Mouse (Mus musculus) layer of hippocampus, adult 18-20 months (tissue): ENCODE measurements around the gene Ccrl2. TPM values are rescaled to one million over a fixed set of nuclear protein-coding genes. Genes with fewer than 3 reads are reported as not detected.

Experiments used
- DNase-seq, 2 experiments: peaks; one replicate each; pipeline ENCODE4 v3.0.0; 2022; ENCODE audit warnings: low spot score in 2 of 2
- long read RNA-seq: library from polyadenylated mRNA; stranded (forward); transcript quantifications from one replicate; pipeline ENCODE4 v2.0.0, GENCODE M21; 2021
- total RNA-seq, 2 experiments: library from RNA; stranded (reverse); gene quantifications; 2 replicates each; pipeline ENCODE4 v1.2.3; 2021

Gene Ccrl2
- total RNA-seq: 1 to 10 TPM in 1 of 2 experiments, under 1 TPM in 1; 0.58 to 1.4 TPM
- long read RNA-seq: 0 reads

DNA sequence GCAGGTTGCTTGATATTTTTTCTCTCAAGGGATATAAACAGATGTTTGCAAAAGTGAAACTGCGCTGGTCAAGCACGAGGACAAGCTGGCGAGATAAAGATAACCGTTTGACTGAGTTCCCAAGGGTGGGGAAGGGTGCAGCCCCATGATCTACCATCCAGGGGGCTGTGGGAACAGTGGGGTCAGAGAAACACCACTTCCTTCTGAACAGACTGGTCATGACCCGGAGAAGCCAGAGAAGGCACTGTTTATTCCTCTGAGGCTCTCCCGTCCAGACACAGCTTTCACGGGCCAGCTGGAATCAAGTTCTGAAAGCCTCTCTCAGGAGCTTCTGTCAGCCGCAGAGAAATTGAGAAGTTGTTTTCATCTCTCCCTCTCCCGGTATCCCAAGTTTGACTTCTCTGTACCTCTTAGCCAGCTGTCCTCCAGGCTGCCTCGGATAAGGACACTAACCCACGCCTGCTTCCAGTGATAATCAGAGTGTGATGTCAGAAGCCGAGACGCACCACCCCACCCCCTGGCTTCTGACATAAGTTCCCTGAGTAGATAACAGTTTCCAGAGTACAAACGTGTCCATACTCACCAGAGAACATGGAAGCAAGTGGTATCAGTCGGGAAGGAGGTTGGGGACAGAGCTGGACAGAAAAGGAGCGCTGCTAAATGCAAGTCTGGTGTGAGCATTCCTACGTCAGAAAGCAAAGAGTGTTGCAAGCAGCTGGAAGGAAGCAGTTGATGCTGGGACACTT lies at the start of gene Ccrl2:
Gene Ccrl2 (minus strand): TSS at position 722 of the 746 bp plus-strand sequence.
- peak in 1 of 2 experiments; percentile 10 for DNase-seq

DNA sequence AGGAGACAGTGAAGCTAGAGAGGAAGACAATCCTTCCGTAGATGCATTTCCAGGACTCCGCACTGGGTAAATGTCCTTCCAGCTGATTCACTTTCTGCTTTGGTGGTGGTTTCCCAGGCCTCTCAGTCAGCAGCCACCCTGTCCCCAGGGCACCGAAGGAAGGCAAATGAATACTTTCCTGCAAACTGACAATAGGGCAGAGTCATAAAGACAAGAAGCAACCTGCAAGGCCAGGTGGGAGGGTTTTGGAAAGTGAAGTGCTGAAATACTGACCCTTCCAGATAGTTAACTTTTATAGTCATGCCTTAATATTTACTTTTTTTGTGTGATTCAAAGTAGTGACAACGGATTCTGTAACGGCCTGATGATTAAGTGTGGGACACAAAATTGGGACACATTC lies 46.6 kb upstream of the Ccrl2 start:
- DNase-seq: no peak

DNA sequence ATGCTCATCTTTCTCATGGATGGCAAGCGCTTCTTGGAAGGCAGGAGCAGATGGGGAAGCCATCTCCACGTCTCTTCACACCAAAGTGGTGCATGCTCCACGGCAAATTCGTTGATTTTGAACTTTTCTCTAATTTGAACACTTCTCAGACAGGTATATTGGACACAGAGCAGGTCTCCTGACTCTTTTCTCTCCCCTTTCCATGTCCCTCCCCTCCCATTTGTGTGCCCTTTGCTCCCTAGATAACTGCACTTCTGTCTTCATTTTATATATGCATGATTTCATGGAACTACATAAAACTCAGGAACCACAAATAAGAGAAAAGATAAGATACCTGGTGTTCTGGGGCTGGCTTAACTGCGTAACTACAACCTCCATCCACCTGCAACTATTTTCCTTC lies 46.0 kb upstream of the Ccrl2 start:
- DNase-seq: no peak

DNA sequence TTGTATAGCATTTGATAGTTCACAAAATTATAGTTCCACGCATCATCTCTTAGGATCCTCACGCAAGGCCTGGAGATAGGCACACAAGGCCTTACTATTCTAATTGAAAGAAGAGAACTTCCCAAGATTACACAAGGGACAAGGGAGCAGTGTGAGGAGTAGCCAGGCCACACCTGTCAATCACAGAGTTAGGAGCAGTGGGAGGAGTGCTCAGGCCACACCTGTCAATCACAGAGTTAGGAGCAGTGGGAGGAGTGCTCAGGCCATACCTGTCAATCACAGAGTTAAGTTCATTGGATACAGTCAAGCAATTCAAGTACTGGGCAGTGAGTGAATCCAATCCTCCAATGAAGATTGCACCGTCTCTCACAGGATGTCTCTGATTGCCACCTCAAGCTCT lies 43.1 kb upstream of the Ccrl2 start:
- no peak for DNase-seq

DNA sequence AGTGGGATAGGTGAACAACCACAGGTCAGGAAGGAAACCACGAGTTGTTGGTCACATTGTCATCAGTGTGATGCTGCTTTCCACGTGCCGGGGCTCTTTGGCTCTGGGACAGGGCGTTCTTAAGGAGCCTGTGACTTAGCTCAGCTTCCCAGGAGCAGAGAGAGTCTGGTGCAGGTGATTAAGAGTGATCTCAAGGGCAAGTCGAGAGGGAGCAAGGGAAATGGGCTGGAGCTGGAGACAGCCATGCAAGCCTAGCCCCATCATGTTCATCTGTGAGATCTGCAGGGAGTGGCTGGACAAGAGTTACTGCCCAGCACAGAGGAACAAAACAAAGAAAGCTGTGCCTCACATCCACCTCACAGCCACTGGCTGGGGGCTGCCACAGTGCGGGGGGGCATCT lies 40.2 kb upstream of the Ccrl2 start:
- no peak for DNase-seq

DNA sequence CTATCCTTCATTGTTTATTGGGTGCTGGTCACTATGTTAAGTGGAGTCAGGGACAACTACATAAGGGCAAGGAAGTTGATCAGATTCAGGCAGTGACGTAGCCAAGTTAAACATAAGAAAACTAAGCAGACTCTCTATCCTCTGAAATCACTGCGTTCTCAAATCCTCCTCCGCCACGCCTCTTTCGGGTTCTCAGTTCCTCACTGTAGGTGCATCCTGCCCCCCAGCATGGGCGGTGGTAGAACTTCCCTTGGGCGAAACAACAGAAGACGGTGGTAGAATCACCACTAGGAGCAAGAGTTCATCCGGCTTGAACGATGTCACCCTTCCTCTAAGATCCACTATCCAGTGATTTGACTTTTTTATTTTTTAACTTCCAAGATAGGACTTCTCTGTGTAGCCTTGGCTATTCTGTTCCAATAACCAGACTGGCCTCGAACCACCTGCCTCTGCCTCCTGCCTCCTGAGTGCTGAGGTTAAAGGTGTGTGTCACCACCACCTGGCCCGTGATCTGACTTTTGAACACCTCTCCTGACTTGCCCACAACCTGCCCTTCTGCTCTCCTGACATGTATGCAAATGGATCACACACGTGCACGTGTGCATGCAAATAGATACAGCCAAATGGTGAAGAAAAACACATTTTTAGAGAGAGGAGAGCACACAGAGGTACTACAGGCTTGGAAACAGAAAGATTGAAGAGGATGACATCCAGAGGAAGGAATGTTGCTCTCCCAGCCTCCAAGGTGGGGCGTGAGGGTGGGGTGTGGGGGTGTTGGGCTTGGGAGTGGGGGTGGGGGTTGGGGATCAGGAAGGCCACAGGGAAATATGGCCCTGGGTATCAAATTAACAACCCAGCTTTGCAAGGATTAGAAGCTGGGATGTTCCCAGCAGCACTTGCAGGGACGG lies 39.4 kb upstream of the Ccrl2 start:
- DNase-seq: no peak

DNA sequence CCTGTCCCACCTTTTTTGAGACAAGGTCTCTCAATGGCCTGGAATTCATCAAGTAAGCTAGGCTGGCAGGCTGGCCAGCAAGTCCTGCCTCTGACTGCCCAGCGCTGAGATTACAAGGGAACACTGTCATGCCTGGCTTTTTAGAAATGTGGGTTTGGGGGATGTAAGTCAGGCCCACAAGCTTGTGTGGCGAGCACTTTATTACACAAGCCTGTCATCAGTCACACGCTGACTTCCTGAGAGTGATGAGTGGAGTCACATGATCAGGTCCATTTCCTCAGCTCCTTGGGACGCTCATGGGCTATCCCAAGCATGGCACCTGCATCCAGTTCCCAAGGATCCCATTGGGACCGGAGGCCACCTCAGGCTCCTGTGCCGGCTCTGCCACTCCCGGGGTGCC lies 38.4 kb upstream of the Ccrl2 start:
- DNase-seq: no peak

DNA sequence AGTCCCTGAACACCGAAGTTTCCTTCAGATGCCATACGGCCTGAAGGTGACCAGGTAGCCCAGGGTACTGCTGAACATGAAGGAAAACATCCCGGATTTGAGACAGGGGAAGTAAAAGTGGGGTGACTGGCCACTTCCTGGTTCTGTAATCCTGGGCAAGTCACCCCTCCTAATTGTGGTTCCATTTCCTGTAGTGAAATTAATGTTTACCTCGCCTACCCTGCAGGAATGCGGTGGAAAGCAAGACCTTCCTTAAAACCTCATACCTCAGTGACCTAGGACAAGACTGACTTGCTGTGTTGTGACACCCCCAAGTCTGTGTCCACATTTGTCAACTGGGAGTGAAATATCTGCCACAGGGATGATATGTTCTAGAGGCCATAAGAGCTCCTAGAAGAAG lies 37.3 kb upstream of the Ccrl2 start:
- no peak for DNase-seq

DNA sequence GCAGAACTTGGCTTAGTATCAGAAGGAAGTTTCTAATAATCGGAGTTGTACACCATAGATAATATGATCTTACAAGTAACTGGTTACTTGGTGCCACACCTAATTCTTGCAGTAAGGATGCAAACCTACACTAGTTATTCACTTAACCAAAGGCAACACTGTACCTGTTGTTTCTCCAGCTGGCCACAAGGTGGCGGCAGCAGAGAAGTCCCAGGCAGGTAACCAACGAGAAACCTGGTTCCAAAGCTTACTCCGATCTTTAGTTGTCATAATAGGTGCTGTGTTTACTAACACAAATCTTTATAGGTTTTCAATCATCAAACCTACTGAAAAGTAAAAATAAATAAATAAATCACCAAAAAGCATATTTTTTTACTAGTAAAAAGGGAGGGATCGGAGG lies 35.8 kb upstream of the Ccrl2 start:
- DNase-seq: peak in 1 of 2 experiments; percentile 80

DNA sequence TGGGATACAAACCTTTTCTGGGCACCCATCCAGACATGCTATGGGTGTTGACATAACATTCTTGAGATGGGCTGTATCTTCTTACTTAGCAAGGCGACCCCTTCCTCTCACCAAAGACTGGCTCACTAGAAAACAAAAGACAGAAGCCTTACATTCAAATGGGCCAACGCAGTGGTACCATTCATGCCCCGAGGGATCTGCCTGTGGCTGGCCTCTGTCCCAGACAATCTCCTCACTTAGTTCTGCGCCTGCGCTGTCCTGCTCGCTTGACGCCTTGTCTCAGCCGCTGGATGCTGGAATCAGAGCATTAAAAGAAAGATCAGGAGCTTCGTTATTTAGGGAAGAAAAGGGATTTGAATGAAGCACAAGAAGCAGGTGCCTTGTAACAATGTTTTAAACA lies 35.3 kb upstream of the Ccrl2 start:
- DNase-seq: peak in 1 of 2 experiments; percentile 39

DNA sequence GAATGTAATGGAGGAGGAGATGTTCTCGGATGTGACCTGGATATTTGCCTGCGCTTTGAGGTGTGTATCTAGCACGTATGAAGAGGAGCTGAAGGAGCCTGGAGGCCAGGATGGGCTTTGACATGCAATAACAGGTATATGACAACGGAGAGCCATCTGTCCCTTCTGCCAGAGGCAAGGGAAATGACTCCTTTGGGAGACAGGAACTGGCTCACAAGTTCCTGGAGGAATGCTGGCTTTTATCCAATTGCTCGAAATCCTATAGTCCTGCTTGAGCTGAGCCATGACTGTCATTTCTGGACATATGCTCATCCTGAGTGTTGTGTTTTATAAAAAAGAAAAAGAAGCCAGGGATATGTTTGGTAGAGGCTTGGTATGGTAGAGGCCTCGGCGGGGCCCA lies 31.6 kb upstream of the Ccrl2 start:
- DNase-seq: no peak

DNA sequence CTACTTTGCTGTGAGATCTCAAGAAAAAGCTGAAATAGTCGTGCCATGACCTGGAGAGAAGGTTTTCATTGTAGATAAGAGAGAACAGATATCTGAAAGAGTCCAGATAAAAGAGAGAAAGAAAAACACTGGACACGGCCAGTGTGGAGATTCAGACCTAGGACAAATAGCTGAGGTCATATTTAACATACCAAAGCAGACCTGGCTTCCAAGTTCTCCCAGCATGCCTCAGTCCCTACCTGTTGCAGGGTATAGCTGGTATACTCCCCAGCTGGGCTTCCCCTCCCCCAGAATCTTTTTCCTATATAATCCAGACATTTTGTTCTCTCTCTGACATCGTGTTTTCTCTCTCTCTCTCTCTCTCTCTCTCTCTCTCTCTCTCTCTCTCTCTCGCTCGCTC lies 30.6 kb upstream of the Ccrl2 start:
- DNase-seq: no peak

DNA sequence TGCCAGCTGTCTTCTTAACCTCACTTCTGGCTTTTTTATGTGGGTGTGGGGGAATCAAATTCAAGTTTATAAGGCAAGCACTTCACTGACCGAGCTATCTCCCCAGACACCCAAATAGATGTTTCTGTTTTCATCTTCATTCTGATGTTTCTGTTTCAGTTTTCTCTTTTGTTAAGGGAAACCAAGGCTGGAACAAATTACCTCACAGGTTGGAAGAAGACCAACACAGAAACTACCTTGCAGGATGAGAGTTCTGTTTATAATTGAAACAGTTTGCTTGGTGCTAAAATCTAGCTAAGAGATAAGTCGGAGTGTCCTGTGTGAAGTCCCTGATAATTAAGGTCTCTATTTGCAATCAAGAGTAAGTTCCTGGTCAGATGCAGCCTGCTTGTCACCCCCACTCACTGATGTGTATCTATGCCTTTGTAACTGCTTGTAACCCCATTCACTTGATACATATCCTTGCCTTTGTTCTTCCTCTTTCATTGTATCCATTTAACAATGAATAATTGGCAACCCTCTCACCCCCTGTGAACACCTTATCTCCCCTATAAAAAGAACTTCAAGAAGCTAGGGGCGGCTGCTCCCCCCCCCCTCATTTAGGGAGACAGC lies 29.8 kb upstream of the Ccrl2 start:
- DNase-seq: no peak

DNA sequence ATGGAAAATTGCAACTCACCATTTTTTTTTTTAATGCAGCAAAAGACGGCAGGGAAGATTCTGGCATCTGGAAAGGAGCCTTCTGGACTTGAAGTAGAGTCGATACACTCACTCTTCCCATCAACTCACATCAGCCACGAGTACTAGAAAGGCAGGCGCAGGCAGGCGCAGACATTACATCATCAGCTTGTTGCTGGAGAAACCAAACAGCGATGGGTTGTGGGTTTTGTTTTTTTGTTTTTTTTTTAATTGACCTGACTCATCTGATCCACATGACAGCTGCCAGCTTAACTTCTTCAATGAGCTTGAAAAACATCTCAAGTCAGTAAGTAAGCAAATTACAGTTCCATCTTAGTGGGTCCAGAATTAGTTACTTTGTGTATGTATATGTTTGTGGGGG lies 28.8 kb upstream of the Ccrl2 start:
- peak in 1 of 2 experiments; percentile 19 for DNase-seq

DNA sequence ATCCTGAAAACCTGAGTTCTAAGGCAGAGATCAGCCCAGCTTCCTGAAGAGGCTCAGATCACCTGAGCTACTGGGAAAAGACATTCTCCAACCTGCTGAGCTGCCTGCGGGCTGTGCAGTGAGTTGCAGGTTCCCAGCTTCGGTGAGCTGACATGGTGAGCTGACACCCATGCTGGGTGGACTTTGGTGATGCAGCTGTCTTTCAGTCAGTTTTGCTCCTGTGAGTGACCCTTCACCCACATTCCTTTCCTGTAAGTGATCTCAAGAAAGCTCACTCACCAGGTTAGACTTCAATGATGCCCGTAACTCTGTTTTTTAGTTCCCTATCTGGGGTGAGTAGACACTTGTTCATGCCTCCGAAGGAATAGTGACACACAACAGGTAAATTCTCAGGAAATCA lies 28.0 kb upstream of the Ccrl2 start:
- DNase-seq: no peak

DNA sequence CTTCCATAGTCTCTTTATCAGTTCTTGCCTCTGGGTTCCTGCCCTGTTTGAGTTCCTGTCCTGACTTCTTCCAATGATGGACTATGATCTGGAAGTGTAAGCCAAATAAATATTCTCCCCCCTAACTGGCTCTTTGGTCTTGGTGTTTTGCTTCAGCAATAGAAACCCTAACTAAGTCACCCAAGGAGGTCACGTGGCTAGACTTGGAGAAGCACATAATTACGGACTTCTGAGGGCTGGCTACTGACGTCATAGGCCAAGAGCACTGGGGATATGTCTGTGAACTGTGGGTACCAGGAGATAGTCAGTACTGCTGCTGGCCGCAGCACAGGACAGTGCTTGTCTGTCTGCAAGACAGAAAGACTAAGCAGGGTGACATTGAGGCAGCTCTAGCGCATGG lies 24.4 kb upstream of the Ccrl2 start:
- DNase-seq: no peak

DNA sequence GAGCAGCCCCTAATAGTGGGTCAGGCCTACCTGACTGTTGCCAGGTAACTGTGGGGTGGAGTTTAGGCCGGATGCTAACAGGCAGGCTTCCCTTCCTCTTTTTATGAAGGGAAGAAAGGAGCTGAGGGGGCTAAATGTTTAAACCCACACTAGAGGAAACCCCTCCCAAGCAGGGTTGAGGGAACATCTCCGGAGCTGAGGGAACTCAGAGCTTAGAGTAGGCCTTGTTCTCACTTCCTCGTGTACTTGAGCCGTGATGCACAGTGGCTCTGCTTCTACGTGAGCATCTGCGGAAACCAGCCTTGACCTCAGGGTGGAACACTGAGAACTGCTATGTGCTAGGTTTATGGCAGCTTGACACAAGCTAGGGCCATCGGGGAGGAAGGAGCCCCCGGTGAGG lies 23.5 kb upstream of the Ccrl2 start:
- no peak for DNase-seq

DNA sequence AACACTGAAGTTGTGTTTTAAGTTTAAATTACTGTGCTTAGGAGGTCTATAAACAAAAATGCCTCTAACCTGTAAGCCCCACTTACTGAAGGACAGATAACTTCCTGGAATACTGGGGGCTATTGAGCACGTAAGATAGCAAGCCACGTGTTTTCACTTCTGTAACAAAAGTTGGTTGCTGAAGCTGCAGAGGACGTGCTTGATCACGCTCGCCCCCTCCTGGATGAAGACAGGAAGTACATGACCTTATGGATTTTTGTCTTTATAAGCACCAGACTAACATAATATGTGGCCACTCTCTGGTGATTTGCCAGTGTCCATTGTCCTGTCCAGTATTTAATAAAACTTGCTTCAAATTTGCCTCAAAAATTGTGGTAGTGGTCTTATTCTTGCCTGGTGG lies 20.4 kb upstream of the Ccrl2 start:
- DNase-seq: no peak

DNA sequence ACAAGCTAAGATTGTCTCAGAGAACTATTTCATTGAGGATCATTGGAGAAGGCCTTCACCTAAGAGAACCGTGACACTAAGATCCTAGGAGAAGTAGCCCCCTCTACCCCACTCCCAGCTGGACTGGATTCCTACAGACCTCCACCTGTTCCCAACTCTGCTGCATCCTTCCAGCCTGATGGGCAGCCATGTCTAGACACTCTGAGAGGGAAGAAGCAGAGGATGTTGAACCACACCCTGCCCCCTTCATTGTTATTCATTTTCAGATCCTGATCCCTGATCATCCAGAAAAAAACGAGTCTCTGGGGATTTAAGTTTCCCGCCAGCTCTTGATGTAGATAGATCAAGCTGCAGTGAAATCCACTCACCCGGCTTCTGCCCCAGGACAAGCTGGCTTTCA lies 15.7 kb upstream of the Ccrl2 start:
- DNase-seq: no peak

DNA sequence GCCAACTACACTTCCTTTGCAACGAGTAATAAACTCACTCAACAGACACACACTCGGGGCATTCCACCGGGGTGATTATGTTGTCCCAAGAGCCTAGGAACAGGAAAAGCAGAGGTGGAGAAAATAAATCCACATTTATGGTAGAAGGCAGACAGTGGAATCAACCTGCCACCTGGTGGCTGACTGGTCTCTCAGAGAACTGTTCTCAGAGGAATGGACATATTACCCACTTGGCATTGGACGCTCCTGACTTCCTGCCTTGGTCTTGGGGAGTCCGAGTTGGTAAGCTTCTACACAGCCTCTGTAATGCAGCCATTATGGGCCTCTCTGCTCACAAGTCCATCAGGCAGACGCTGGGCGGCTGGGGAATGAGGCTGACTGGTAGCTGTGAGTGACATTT lies 14.9 kb upstream of the Ccrl2 start:
- peak in 1 of 2 experiments; percentile 37 for DNase-seq

DNA sequence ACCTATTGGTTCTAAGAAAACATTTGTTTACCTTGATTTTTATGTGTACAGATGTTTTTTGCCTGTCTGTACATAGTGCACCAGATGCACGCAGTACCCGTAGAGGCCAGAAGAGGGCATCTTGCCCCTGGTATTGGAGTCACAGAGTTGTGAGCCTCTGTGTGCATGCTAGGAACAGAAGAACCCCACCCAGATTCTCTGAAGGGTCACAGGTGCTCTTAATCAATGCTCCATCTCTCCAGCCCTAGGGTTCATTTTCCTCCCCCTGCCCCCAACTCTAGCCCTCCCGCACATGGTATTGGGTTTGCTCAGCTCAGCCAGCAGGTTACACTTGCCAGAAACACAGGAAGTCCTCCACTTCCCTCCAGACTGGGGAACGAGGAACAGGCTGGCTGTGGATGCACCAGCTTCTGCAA lies 13.2 kb upstream of the Ccrl2 start:
- DNase-seq: peak in 1 of 2 experiments; percentile 45

DNA sequence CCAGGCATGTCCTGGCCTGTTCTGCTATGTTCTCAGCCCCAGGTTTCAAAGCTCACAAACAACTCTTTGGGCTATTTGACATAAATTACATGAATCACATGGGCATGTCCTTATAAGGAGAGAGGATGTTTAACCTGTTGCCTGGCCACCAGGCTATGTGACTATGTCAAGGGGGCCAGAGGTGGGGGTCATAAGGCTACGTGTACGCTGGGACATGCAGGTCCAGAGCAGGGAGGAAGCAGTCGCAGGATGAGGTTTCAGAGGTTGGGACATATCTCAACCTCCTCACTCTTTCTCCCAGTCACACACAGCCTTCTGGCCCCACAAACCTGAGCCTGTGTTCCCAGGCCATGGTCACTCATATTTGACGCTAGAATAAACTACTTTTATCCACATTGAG lies 9.7 kb upstream of the Ccrl2 start:
- no peak for DNase-seq
